Mouse (Mus musculus) testis, adult 2 months (tissue): Measurements from ENCODE around the gene Mmel1.

Experiments
- CTCF ChIP-seq: fragments of 200-500 bp; IDR thresholded peaks from 2 replicates; pipeline ENCODE4 v1.5.1; 2012; ENCODE audit warnings: low read depth, mild to moderate bottlenecking, inconsistent platforms, low read length, moderate library complexity; ENCODE audit not compliant: control insufficient read depth, insufficient read depth, insufficient replicate concordance
- POLR2A ChIP-seq: fragments of 200-500 bp; IDR thresholded peaks from 2 replicates; pipeline ENCODE4 v1.6.1; 2012; ENCODE audit warnings: low read depth, mild to moderate bottlenecking, inconsistent platforms, low read length, moderate library complexity; ENCODE audit not compliant: control insufficient read depth

GRCm38 (mm10) chr4:154942632-154943322, 73.4 kb downstream of the Mmel1 start:
- TF ChIP-seq POLR2A = no peak
- no peak for TF ChIP-seq CTCF
